Mouse (Mus musculus) heart, adult 2 months (tissue): ENCODE results near the gene Gm20219. TPM values are rescaled to one million over a fixed set of nuclear protein-coding genes. Genes with fewer than 3 reads are reported as not detected.

Experiments
- DNase-seq, 2 experiments: peaks; one replicate each; pipeline ENCODE4 v3.0.0; 2021
- H3K27ac ChIP-seq: fragments of 200-600 bp; 2 replicates; pipeline ENCODE4 v1.8.1; 2022
- H3K27me3 ChIP-seq: fragments of 200-500 bp; 2 replicates; pipeline ENCODE4 v1.6.1; 2012; ENCODE audit warnings: mild to moderate bottlenecking, low read length, inconsistent platforms, mixed read lengths; ENCODE audit not compliant: control insufficient read depth, insufficient read depth
- H3K36me3 ChIP-seq: fragments of 200-500 bp; 2 replicates; pipeline ENCODE4 v1.6.1; 2012; ENCODE audit warnings: low read length, inconsistent platforms; ENCODE audit not compliant: control insufficient read depth, insufficient read depth
- H3K4me1 ChIP-seq: fragments of 200-500 bp; 2 replicates; pipeline ENCODE4 v1.6.1; 2011; ENCODE audit warnings: low read length; ENCODE audit not compliant: control insufficient read depth, insufficient read depth
- H3K4me3 ChIP-seq: fragments of 200-600 bp; 2 replicates; pipeline ENCODE4 v1.8.1; 2022
- H3K79me2 ChIP-seq: fragments of 200-500 bp; replicated peaks from 2 replicates; pipeline ENCODE4 v1.6.1; 2012; ENCODE audit warnings: mild to moderate bottlenecking, inconsistent platforms, low read length, moderate library complexity, mixed read lengths; ENCODE audit not compliant: control insufficient read depth, insufficient read depth
- H3K9ac ChIP-seq: fragments of 200-500 bp; 2 replicates; pipeline ENCODE4 v1.6.1; 2012; ENCODE audit warnings: low read depth, mild to moderate bottlenecking, control low read depth, inconsistent platforms, low read length, mixed read lengths
- CTCF ChIP-seq: fragments of 200-600 bp; IDR thresholded peaks from 2 replicates; pipeline ENCODE4 v1.8.1; 2022; ENCODE audit warnings: antibody characterized with exemption, mild to moderate bottlenecking, moderate library complexity
- EP300 ChIP-seq: fragments of 200-500 bp; IDR thresholded peaks from 2 replicates; pipeline ENCODE4 v1.6.1; 2011; ENCODE audit warnings: low read depth, low read length, control low read depth; ENCODE audit not compliant: insufficient read depth
- POLR2A ChIP-seq: fragments of 200-500 bp; IDR thresholded peaks from 2 replicates; pipeline ENCODE4 v1.6.1; 2011; ENCODE audit warnings: mild to moderate bottlenecking, low read depth, low read length, control low read depth; ENCODE audit not compliant: insufficient read depth
- WGBS: fragments of 180-500 bp; shearing (Covaris S2); methylation state at CpG from one replicate; pipeline ENCODE4 v1.1.7; 2018; 5-methylcytosine and 5-hydroxymethylcytosine counted together
- intact Hi-C: fragments of 180-260 bp; cut with DNase I; formaldehyde crosslinking; loops from one replicate; pipeline ENCODE4 v1.15.1; 2025
- polyA plus RNA-seq: library from polyadenylated mRNA; depleted of rRNA; stranded (reverse); fragments of >200 nt; gene quantifications from 2 replicates; pipeline ENCODE4 v1.2.3, GENCODE M21; 2012
- total RNA-seq, 2 experiments: library from RNA; stranded (reverse); gene quantifications; 2 replicates each; pipeline ENCODE4 v1.2.3; 2021

Gene Gm20219
- total and polyA plus RNA-seq, 3 experiments = 0.34 to 1.7 (median 0.39) TPM

DNA sequence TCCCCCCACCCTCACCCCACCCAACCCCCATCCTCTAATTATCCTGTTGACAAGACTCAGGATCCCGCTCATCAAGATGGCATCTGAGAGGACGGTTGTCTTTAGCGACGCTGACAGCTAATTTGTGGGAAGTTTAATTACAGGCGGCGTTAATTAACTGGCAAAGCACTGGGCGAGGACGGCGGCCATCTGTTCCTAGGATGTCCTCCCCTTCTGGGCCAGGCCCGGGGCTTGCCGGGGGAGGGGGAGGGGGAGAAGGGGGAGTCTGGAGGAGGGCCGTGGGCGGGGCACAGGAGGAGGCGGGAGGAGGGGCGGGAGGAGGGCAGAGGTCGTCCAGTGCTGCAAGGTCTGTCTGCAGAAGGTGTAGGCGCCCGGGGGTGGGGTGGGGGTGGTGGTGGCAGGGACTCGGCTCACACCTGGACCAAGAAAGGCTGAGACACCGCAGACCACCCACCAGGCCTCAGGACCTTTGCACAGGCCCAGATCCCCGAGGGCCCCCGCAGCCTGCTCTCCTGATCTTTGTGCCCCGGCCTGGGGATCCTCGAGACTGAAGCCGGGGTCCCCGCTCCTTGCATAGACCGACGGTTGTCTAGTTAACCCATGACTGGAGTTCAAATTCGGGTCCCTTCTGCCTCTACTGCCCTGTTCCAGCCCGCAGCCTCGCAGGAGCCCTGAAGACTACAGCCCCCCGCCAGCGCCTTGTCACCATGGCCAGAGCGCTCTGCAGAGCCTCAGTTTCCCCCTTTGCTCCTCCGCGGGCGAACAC, 44.3 kb downstream of the Gm20219 start:
- TF ChIP-seq CTCF = no peak
- no peak for TF ChIP-seq POLR2A
- no peak for TF ChIP-seq EP300
- peaks cover 3% of the 10 kb centered on the region; the same call in 1 of the 2 replicates for H3K4me1 ChIP-seq
- no peak overlapping the region for H3K4me3 ChIP-seq
- intact Hi-C loops = no loop called here
- H3K9ac ChIP-seq = no peak overlapping the region
- 18% methylated on average over 32 of the region's 37 CpGs for WGBS
- peaks cover 18% of the 10 kb centered on the region for H3K27me3 ChIP-seq
- no peaks in the 10 kb centered on the region for H3K36me3 ChIP-seq
- DNase-seq = peak in 1 of 2 experiments; percentile 13
- no peaks in the 10 kb centered on the region for H3K79me2 ChIP-seq
- H3K27ac ChIP-seq = no peak overlapping the region

DNA sequence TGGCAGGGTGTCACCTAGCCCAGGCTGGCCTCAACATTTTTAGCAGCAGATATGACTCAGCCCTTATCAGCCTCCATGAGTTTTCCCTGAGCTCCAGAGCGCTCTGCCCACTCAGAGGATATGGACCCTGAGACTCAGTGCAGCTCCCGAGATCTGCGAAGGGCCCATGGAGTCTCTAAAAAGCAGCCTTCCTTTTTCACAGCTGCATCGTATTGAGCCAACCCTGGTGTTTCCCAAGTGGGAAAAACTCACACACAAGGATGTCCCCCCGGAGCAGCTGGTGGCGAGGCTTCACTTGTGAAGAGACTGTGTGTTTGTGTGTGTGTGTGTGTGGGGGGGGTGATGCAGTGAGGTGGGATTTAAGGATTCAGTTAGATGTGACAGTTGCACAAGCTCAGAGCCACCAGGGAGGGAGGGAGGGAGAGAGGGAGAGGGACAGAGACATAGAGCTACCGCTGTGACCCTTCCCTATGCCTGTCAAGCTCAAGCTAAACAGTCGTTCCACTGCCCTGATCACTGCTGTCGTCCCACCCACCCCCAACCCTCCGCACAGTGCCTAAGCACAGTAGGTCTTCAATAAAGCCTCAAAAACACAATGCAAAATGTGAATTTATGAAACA, 45.1 kb downstream of the Gm20219 start:
- 64% methylated on average over 10 of the region's 10 CpGs for WGBS
- peak in 1 of 2 experiments; percentile 4 for DNase-seq
- no peak for TF ChIP-seq CTCF
- no peak for TF ChIP-seq POLR2A
- TF ChIP-seq EP300 = no peak
- H3K36me3 ChIP-seq = no peaks in the 10 kb centered on the region
- peaks cover 3% of the 10 kb centered on the region; the same call in 1 of the 2 replicates for H3K4me1 ChIP-seq
- peaks cover 18% of the 10 kb centered on the region for H3K27me3 ChIP-seq
- H3K4me3 ChIP-seq = no peak overlapping the region
- no peak overlapping the region for H3K9ac ChIP-seq
- no peak overlapping the region for H3K27ac ChIP-seq
- H3K79me2 ChIP-seq = no peaks in the 10 kb centered on the region
- intact Hi-C loops = no loop called here

DNA sequence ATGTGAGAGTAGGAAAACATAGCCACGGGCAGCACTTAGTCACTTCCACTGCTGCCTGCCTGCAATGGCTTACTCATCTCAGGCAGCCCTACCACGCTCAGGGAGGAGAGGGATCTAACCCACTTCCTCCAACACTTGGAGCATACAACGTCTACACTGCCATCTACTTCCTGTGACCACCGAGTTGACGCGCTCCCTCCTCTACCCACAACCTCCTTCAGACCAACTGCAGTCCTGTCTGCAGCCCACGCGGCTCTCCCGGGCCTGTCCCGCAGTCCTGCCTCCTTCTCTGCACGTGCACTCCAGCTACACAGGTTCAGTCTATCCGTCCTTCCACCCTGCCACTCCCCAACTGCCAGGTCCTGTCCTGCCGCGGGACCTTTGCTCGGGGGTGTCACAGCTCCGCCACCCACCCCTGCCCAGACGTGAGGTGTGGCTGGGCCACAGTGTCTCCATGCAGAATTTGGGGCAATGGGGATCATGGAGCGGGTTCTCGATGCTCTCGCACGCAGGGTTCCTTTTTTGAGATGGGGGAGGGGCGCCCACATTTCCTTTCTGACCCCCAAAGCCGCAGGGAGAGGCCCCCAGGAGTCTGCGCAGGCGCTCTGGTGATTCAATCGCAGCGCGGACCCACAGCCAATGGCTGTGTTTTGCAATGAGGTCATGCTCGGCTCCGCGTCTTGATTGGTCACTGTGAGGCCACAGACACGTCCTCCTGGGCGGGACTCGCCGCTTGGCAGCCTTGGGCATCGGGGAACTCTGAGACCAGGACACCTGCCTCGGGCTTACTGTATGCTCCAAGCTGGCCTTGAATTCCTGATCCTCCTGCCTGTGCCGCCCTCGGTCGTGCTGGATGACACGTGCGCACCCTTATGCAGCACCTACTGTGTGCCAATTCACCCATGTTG, 46.8 kb downstream of the Gm20219 start:
- H3K36me3 ChIP-seq = no peaks in the 10 kb centered on the region
- H3K9ac ChIP-seq = peak overlapping the region; percentile 81
- under 1% methylated on average over 42 of the region's 42 CpGs for WGBS
- peak overlapping the region; percentile 66 for H3K4me3 ChIP-seq
- peak; percentile 90 to 95 for DNase-seq
- intact Hi-C loops = no loop called here
- peak overlapping the region; percentile 84 for H3K27ac ChIP-seq
- peaks cover 16% of the 10 kb centered on the region for H3K27me3 ChIP-seq
- H3K4me1 ChIP-seq = peaks cover 3% of the 10 kb centered on the region; the same call in 1 of the 2 replicates
- H3K79me2 ChIP-seq = no peaks in the 10 kb centered on the region
- TF ChIP-seq EP300 (no peak), CTCF (no peak), POLR2A (no peak)

DNA sequence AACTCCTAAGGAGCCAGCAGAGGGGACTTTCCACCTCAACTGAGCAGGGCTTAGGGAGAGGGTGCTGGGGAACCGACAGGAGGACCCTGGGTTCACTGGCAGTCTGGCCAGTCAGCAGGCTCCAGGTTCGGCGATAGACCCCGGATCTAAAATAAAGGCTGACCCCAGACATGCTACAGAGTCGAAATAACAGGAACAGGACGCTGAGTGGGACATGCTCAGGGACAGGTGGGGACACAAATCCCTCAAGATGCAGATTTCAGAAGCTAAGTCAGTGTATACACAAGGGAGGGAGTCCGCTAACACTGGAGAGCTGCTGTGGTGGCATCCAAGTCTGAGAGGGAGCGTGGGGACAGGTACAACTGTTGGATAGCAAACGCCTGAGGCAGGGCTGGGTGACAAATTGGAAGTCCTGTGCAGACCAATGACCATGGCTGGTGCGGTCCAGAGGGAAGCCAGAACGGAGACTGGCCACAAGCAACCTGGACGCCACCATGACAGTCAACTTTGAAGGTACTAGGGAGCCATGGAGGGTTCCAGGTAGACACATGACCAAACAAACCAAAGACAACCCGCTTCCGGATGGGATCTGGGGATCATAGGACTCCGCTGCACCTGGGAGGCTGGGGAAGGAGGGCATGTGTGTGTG, 47.6 kb downstream of the Gm20219 start:
- intact Hi-C loops = no loop called here
- no peak overlapping the region for H3K4me3 ChIP-seq
- no peaks in the 10 kb centered on the region for H3K79me2 ChIP-seq
- peaks cover 3% of the 10 kb centered on the region; the same call in 1 of the 2 replicates for H3K4me1 ChIP-seq
- WGBS = 60% methylated on average over 15 of the region's 15 CpGs
- peaks cover 11% of the 10 kb centered on the region for H3K27me3 ChIP-seq
- no peak for DNase-seq
- H3K27ac ChIP-seq = no peak overlapping the region
- H3K36me3 ChIP-seq = no peaks in the 10 kb centered on the region
- no peak overlapping the region; the same call in 1 of the 2 replicates for H3K9ac ChIP-seq
- TF ChIP-seq POLR2A (no peak), EP300 (no peak), CTCF (no peak)

DNA sequence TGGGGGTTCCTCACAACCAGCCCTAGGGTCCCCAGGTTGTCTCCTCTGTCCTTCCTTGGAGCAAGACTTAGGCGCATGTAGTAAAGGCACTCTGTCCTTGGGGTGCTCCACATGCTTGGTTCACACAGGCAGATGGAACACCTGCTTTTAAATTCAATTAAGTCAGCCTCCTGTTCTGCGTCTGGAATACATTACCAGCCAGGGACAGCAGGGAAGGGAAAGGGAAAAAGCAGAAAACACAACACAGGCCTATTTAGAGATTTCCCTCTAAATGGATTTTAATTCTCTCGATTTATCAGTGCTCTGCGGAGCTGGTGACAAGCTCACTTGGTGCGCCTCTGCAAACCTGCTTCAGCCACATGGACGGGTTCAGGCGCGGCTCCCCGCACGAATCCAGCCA, 48.8 kb downstream of the Gm20219 start:
- Histone ChIP-seq H3K79me2 (no peaks in the 10 kb centered on the region), H3K4me3 (no peak overlapping the region), H3K36me3 (no peaks in the 10 kb centered on the region), H3K4me1 (peaks cover 3% of the 10 kb centered on the region; the same call in 1 of the 2 replicates), H3K27me3 (peaks cover 3% of the 10 kb centered on the region; the same call in 1 of the 2 replicates), H3K9ac (no peak overlapping the region), H3K27ac (no peak overlapping the region)
- no peak for DNase-seq
- WGBS = 80% methylated on average over 10 of the region's 10 CpGs
- intact Hi-C loops = no loop called here
- no peak for TF ChIP-seq POLR2A
- no peak for TF ChIP-seq EP300
- TF ChIP-seq CTCF = no peak
